Mouse (Mus musculus) kidney, adult 2 months (tissue): ENCODE data around the gene Rala.

Source experiments
- CTCF ChIP-seq: fragments of 200-500 bp; conservative IDR thresholded peaks from 2 replicates; pipeline ENCODE4 v1.5.1; 2011; ENCODE audit warnings: low read depth, mild to moderate bottlenecking, control low read depth, low read length, moderate library complexity, mixed read lengths; ENCODE audit not compliant: insufficient read depth, insufficient read length
- POLR2A ChIP-seq: fragments of 200-500 bp; IDR thresholded peaks from one replicate; pipeline ENCODE4 v1.6.1; 2011; ENCODE audit warnings: low read depth, low read length, control low read depth

DNA sequence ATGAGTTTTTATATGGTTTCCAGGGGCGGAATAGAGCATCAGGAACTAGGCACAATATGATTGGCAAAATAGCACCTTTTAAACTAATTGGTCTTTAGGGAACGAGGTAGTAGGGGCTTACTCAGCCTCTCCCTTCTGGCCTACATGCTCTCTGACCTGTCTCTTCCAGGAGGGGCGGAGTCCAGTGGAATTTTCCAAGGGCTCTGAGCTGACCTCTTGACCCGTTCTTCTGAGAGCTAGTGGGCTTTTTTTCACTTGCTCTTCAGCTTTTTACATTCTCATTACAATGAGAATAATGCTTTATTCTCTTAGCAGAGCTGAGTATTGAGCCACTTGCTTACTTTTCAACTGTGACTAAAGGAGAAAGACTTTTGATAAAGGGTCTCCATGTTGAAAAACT is 101.3 kb downstream of the Rala start:
- no peak for TF ChIP-seq POLR2A
- no peak for TF ChIP-seq CTCF
